Mouse (Mus musculus): ENCODE measurements around the gene A930033H14Rik. TPM values are rescaled to one million over a fixed set of nuclear protein-coding genes. Genes with fewer than 3 reads are reported as not detected.
A peak's percentile ranks its signal among the peaks of the same experiment; 100 is the strongest.

A930033H14Rik gene
- total RNA-seq (2021): 1 to 10 TPM; 6.0 to 6.6 TPM

GRCm38 (mm10) chr10:69212542-69213440 lies at the start of gene A930033H14Rik:
A930033H14Rik (minus strand) TSS chr10:69213098.
- peak; percentile 90 for DNase-seq

GRCm38 (mm10) chr10:69259929-69260328 lies 47.0 kb upstream of the A930033H14Rik start:
- no peak for DNase-seq

GRCm38 (mm10) chr10:69259161-69259560 lies 46.3 kb upstream of the A930033H14Rik start:
- no peak for DNase-seq

- DNase-seq: peak; percentile 72
These were observed 45.7 kb upstream of the A930033H14Rik start for GRCm38 (mm10) chr10:69258588-69258987.

- DNase-seq: no peak
These were observed 44.8 kb upstream of the A930033H14Rik start for GRCm38 (mm10) chr10:69257592-69258133.

- no peak for DNase-seq
These were observed 42.7 kb upstream of the A930033H14Rik start for GRCm38 (mm10) chr10:69255594-69255993.

GRCm38 (mm10) chr10:69254390-69254847 lies 41.5 kb upstream of the A930033H14Rik start:
- DNase-seq: peak; percentile 71

GRCm38 (mm10) chr10:69253686-69254080 lies 40.8 kb upstream of the A930033H14Rik start:
- DNase-seq: no peak

GRCm38 (mm10) chr10:69253075-69253685 lies 40.3 kb upstream of the A930033H14Rik start:
- DNase-seq: peak; percentile 70

GRCm38 (mm10) chr10:69252112-69253074 lies 39.5 kb upstream of the A930033H14Rik start:
- DNase-seq: no peak

- DNase-seq: no peak
These were observed 38.4 kb upstream of the A930033H14Rik start for GRCm38 (mm10) chr10:69251254-69251653.

- DNase-seq: no peak
These were observed 35.6 kb upstream of the A930033H14Rik start for GRCm38 (mm10) chr10:69248261-69249160.

GRCm38 (mm10) chr10:69247311-69248033 lies 34.6 kb upstream of the A930033H14Rik start:
- no peak for DNase-seq

- no peak for DNase-seq
These were observed 33.9 kb upstream of the A930033H14Rik start for GRCm38 (mm10) chr10:69246762-69247161.

- no peak for DNase-seq
These were observed 33.2 kb upstream of the A930033H14Rik start for GRCm38 (mm10) chr10:69245906-69246668.

GRCm38 (mm10) chr10:69245151-69245550 lies 32.3 kb upstream of the A930033H14Rik start:
- no peak for DNase-seq

- DNase-seq: no peak
These were observed 27.6 kb upstream of the A930033H14Rik start for GRCm38 (mm10) chr10:69240530-69240929.

- no peak for DNase-seq
These were observed 25.4 kb upstream of the A930033H14Rik start for GRCm38 (mm10) chr10:69238311-69238710.

- DNase-seq: no peak
These were observed 24.9 kb upstream of the A930033H14Rik start for GRCm38 (mm10) chr10:69237781-69238180.

Data from heart, postnatal 4 days (tissue).